Mouse (Mus musculus) stomach, postnatal 0 days (tissue): ENCODE measurements around the gene Hist1h2ag. TPM values are rescaled to one million over a fixed set of nuclear protein-coding genes. Genes with fewer than 3 reads are reported as not detected.
A peak's percentile ranks its signal among the peaks of the same experiment; 100 is the strongest.
"Not testable (repeated sequence)": the region's sequence is repeated elsewhere in the genome, so short reads cannot be mapped to it uniquely, and the experiment has no call there.

Experiments
- ATAC-seq: fragments of 200-750 bp; cut with Nextera tagmentation; 2 replicates; pipeline ENCODE4 v1.8.0; 2017; ENCODE audit not compliant: low FRiP score, low TSS enrichment
- DNase-seq: peaks from one replicate; pipeline ENCODE4 v3.0.0-alpha.2; 2016; ENCODE audit warnings: low spot score
- H3K27ac ChIP-seq: fragments of 300-500 bp; sonication (generic); replicated peaks from 2 replicates; pipeline ENCODE4 v1.5.1; 2014; ENCODE audit warnings: mild to moderate bottlenecking, control low read depth
- H3K27me3 ChIP-seq: fragments of 300-500 bp; sonication (generic); 2 replicates; pipeline ENCODE4 v1.6.1; 2014; ENCODE audit warnings: low read length; ENCODE audit not compliant: control insufficient read depth, insufficient read depth
- H3K36me3 ChIP-seq: fragments of 300-500 bp; sonication (generic); 2 replicates; pipeline ENCODE4 v1.6.1; 2014; ENCODE audit warnings: low read length, mixed read lengths; ENCODE audit not compliant: control insufficient read depth, insufficient read depth
- H3K4me1 ChIP-seq: fragments of 300-500 bp; sonication (generic); replicated peaks from 2 replicates; pipeline ENCODE4 v1.6.1; 2014; ENCODE audit warnings: antibody characterized with exemption; ENCODE audit not compliant: control insufficient read depth, insufficient read depth
- H3K4me2 ChIP-seq: fragments of 300-500 bp; sonication (generic); replicated peaks from 2 replicates; pipeline ENCODE4 v1.6.1; 2014; ENCODE audit warnings: low read depth, mild to moderate bottlenecking, control low read depth, moderate library complexity
- H3K4me3 ChIP-seq: fragments of 300-500 bp; sonication (generic); 2 replicates; pipeline ENCODE4 v1.5.1; 2014; ENCODE audit warnings: low read depth, low read length, control low read depth
- H3K9ac ChIP-seq: fragments of 300-500 bp; sonication (generic); 2 replicates; pipeline ENCODE4 v1.6.1; 2014; ENCODE audit warnings: mild to moderate bottlenecking, low read length, control low read depth, mixed read lengths
- H3K9me3 ChIP-seq: fragments of 300-500 bp; sonication (generic); 2 replicates; pipeline ENCODE4 v1.6.1; 2016; ENCODE audit warnings: low read length; ENCODE audit not compliant: control insufficient read depth
- CTCF ChIP-seq: IDR thresholded peaks from 2 replicates; pipeline ENCODE4 v1.5.1; 2016; ENCODE audit warnings: antibody characterized with exemption, low read depth, mild to moderate bottlenecking, moderate library complexity
- EP300 ChIP-seq: optimal IDR thresholded peaks from 2 replicates; pipeline ENCODE3; 2016; ENCODE audit warnings: antibody characterized with exemption
- WGBS: fragments of 180-500 bp; shearing (Covaris S2); extraction: QIAGEN DNeasy Blood & Tissue Kit; methylation state at CpG from one replicate; pipeline ENCODE4 v1.1.7; 2014; 5-methylcytosine and 5-hydroxymethylcytosine counted together
- polyA plus RNA-seq: library from polyadenylated mRNA; unstranded; fragments of >200 nt; fragmentation: Nextera tagmentation; extraction: Ambion mirVana; gene quantifications from 2 replicates; pipeline ENCODE4 v1.2.1, GENCODE M21; 2015

Hist1h2ag gene
- polyA plus RNA-seq, 1 experiment from 2014 or later = 12.6 TPM

DNA sequence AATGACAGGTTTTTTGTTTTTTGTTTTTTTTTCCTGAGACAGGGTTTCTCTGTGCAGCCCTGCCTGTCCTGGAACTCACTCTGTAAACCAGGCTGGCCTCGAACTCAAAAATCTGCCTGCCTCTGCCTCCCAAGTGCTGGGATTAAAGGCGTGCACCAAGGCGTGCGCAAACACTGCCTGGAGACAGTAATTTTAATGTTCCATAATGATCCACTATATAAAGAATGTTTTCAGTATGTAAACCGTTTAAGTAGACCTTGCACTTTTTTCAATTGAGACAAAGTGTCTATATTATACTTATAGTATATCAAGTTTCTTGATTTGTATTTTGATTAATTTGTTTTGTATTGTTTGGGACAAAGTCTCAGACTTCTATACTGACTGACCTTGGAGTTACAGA, 3.4 kb downstream of the Hist1h2ag start:
- no peak overlapping the region for H3K4me3 ChIP-seq
- no peaks in the 10 kb centered on the region for H3K36me3 ChIP-seq
- no peak overlapping the region for H3K9ac ChIP-seq
- 61% methylated on average over 5 of the region's 5 CpGs for WGBS
- no peak overlapping the region for H3K27ac ChIP-seq
- no peak for TF ChIP-seq EP300
- no peak for TF ChIP-seq CTCF
- H3K4me2 ChIP-seq = no peak overlapping the region
- H3K27me3 ChIP-seq = no peaks in the 10 kb centered on the region
- no peak for DNase-seq
- ATAC-seq = no peak
- H3K4me1 ChIP-seq = 0 out of 2 replicates have a peak, but pooled peaks cover 2% of the 10 kb centered on the region
- no peaks in the 10 kb centered on the region for H3K9me3 ChIP-seq

DNA sequence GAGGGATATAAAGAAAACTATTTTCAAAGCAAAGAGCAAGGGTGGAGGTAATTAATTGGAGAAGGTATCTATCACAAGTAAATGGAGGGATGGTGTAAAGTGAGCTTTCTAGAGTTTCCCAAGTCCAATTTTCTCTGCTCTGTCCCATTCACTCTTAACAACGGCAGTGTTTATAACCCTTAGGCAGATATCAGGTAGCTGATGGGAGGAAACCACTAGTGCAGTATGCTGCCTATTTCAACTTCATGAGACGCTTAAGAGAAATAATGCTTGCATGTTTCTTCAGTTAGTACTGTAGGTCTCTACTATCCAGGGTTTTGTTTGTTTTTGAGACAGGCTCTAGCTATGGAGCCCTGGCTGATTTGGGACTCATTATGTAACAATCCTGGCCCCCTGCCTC, 5.3 kb downstream of the Hist1h2ag start:
- Histone ChIP-seq H3K4me3 (no peak overlapping the region), H3K4me2 (no peak overlapping the region), H3K9ac (no peak overlapping the region), H3K27ac (no peak overlapping the region), H3K4me1 (0 out of 2 replicates have a peak, but pooled peaks cover 2% of the 10 kb centered on the region), H3K9me3 (no peaks in the 10 kb centered on the region), H3K27me3 (no peaks in the 10 kb centered on the region), H3K36me3 (no peaks in the 10 kb centered on the region)
- ATAC-seq = no peak
- DNase-seq = no peak
- WGBS = 68% methylated on average over 2 of the region's 2 CpGs
- no peak for TF ChIP-seq EP300
- no peak for TF ChIP-seq CTCF

DNA sequence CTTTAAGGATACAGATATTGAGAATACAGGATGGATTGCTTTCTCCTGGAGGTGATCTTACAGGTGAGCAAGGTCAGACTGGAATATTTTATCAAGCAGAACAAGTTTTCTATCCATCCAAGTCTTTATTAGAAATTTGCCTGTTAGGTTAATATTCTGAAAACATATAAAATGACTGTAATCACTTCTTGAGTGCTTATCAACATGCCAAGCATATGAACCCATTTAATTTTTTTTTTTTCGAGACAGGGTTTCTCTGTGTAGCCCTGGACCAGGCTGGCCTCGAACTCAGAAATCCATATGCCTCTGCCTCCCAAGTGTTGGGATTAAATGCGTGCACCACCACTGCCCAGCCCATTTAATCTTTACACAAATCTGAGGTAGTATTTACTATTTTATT, 5.8 kb downstream of the Hist1h2ag start:
- no peak overlapping the region for H3K4me3 ChIP-seq
- H3K4me1 ChIP-seq = 0 out of 2 replicates have a peak, but pooled peaks cover 2% of the 10 kb centered on the region
- no peaks in the 10 kb centered on the region for H3K27me3 ChIP-seq
- no peak overlapping the region for H3K9ac ChIP-seq
- 46% methylated on average over 3 of the region's 3 CpGs for WGBS
- no peaks in the 10 kb centered on the region for H3K9me3 ChIP-seq
- H3K27ac ChIP-seq = no peak overlapping the region
- H3K36me3 ChIP-seq = no peaks in the 10 kb centered on the region
- ATAC-seq (no peak), DNase-seq (no peak)
- no peak for TF ChIP-seq CTCF
- TF ChIP-seq EP300 = no peak
- H3K4me2 ChIP-seq = 0 out of 2 replicates have a peak overlapping the region, but pooled peaks have one; percentile 58

DNA sequence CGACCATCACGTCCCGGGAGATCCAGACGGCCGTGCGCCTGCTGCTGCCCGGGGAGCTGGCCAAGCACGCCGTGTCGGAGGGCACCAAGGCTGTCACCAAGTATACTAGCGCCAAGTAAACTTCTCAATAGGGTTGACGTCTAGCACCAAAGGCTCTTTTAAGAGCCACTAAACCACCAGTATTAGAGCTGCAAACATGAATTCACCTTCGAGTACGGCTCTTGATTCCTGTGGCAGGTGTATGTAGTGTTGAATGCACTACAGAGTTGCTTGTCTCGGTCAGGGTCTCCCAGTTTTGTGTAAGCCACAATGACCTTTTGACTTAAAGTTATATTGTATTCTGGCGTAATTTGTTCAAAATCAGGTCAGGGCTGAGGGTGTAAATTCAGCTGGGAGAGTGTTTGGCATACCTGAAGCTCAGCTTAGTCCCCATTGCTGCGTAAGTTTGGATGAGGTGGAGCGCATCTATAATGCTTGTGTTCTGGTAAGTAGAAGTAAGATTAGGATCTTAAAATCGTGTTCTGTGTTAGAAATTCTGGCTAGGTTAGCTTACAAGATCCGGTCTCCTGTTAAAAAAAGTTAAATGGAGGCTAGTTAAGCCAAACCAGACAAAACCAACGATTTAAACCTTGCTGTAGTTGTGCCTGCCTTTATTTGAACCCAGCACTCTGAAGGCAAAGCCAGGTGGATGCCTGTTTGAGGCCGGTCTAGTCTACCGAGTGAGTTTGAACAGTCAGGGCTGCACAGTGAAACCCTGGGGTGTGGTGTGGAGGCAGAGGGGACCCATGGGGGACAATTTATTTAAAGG, 6.4 kb downstream of the Hist1h2ag start:
- H3K36me3 ChIP-seq = no peaks in the 10 kb centered on the region
- H3K27ac ChIP-seq = peak overlapping the region; percentile 71
- ATAC-seq = no peak
- peak overlapping the region; percentile 43 for H3K4me3 ChIP-seq
- H3K9me3 ChIP-seq = no peaks in the 10 kb centered on the region
- H3K4me1 ChIP-seq = 0 out of 2 replicates have a peak, but pooled peaks cover 2% of the 10 kb centered on the region
- H3K4me2 ChIP-seq = peak overlapping the region; percentile 58
- no peak overlapping the region; the same call in 1 of the 2 replicates for H3K9ac ChIP-seq
- no peak for DNase-seq
- no peak for TF ChIP-seq CTCF
- TF ChIP-seq EP300 = no peak
- 2% methylated on average over 17 of the region's 23 CpGs for WGBS
- no peaks in the 10 kb centered on the region for H3K27me3 ChIP-seq

DNA sequence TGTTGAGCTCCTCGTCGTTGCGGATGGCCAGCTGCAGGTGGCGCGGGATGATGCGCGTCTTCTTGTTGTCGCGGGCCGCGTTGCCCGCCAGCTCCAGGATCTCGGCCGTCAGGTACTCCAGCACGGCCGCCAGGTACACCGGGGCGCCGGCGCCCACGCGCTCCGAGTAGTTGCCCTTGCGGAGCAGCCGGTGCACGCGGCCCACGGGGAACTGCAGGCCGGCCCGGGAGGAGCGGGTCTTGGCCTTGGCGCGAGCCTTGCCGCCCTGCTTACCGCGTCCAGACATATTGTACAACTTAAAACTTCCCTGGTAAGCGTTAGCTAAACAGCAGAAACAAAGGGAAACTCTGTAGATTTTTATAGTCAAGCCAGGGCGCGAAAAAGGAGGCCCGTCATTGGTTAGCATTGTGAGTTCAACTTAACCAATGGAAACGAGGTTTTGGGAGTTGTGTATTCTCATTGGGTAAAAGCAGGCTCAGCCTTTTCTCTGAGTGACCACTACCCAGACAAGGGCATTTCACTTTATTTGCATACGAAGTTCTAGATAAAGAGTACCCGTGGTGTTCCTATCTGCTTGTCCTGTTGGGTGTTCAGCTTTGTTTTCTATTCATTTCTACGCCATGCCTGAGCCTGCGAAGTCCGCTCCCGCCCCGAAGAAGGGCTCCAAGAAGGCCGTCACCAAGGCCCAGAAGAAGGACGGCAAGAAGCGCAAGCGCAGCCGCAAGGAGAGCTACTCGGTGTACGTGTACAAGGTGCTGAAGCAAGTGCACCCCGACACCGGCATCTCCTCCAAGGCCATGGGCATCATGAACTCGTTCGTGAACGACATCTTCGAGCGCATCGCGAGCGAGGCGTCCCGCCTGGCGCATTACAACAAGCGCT, 7.2 kb downstream of the Hist1h2ag start, which contains the start of the genes Hist1h2ah and Hist1h2bk:
Hist1h2ah (minus strand) TSS at position 302 of the 882 bp plus-strand sequence.
Hist1h2bk (plus strand) TSS at position 604 of the 882 bp plus-strand sequence.
- peak within 1 kb of the TSS; percentile 43 for H3K4me3 ChIP-seq
- H3K9ac ChIP-seq = peak within 1 kb of the TSS; percentile 43; the same call in 1 of the 2 replicates
- not testable (repeated sequence) for H3K9me3 ChIP-seq, H3K27me3 ChIP-seq, H3K36me3 ChIP-seq, H3K4me1 ChIP-seq
- peak; percentile 97 for ATAC-seq
- H3K4me2 ChIP-seq = peak within 1 kb of the TSS; percentile 58
- DNase-seq = peak; percentile 81
- H3K27ac ChIP-seq = peak within 1 kb of the TSS; percentile 71
- WGBS = under 1% methylated on average over 22 of the region's 69 CpGs
- TF ChIP-seq CTCF = 0 out of 2 replicates have a peak, but pooled peaks have one; percentile 4
